Mouse (Mus musculus): Measurements from ENCODE around the gene Carm1.

DNA sequence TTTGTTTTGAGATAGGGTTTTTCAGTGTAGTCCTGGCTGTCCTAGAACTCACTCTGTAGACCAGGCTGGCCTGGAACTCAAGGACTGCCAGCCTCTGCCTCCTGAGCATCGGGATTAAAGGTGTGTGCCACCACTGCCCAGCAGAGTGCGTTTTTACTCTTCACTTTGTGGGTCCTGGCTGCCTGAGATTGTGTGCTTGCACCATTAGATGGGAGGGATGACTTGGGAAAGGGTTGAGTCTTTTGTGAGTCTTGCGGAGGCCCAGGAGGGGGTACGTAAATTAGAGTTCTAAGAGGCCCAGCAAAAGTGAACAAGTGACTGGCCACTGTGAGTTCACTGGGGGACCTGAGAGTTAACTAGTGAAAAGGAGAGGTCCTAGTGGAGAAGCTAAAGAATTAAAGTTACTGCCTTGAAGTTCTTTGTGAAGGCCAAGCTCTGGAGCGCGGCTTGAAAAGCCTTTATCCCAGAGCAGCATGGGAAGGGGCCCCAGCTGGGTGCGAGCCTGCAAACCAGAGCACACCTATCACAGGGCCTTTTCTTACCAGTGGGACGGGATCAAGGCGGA, 1.3 kb upstream of the Carm1 start:
- TF ChIP-seq POLR2A (IDR thresholded peaks at IDR 0.05; ENCODE audit: low read depth, low read length): no peak
- no peak for TF ChIP-seq CTCF (IDR thresholded peaks at IDR 0.05; ENCODE audit: extremely low read depth, insufficient read length, insufficient replicate concordance, low read depth, low read length)
